Mouse (Mus musculus): Measurements from ENCODE around the gene Ankrd40.

DNA sequence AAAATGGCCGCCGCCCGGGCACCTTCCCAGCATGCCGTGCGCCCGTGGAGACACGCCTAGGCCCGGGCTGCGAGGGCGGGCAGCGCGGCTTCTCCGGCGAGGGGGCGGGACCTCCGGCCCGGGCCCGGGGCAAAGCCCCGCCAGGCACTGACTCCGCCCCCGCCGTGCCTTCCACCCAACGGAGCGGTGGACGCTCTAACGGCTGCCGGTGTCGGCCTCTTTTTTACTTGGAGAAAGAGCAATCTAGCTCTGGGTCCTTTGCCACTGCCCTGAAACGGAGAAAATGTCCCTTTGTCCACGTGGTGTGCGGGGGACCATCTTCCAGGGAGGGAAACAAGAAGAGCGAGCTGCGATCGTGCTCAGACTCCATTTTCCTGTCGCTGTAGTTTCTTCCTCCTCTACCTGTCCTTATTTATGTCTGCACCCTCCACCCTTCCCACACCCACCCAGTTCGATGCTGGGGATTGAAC, 5.8 kb upstream of the Ankrd40 start, which contains the start of gene Luc7l3:
- TF ChIP-seq CTCF (IDR thresholded peaks at IDR 0.05; ENCODE audit: low read depth, low read length): no peak
- no peak for TF ChIP-seq POLR2A (IDR thresholded peaks at IDR 0.05; ENCODE audit: borderline replicate concordance, low read depth, low read length)
